Mouse (Mus musculus) right cerebral cortex, adult 2 months (tissue): Measurements from ENCODE around the gene Mrps2.

Source experiments
- DNase-seq, 2 experiments: peaks; one replicate each; pipeline ENCODE4 v3.0.0; 2021 to 2022; ENCODE audit warnings: low spot score in 2 of 2

Mrps2 gene

DNA sequence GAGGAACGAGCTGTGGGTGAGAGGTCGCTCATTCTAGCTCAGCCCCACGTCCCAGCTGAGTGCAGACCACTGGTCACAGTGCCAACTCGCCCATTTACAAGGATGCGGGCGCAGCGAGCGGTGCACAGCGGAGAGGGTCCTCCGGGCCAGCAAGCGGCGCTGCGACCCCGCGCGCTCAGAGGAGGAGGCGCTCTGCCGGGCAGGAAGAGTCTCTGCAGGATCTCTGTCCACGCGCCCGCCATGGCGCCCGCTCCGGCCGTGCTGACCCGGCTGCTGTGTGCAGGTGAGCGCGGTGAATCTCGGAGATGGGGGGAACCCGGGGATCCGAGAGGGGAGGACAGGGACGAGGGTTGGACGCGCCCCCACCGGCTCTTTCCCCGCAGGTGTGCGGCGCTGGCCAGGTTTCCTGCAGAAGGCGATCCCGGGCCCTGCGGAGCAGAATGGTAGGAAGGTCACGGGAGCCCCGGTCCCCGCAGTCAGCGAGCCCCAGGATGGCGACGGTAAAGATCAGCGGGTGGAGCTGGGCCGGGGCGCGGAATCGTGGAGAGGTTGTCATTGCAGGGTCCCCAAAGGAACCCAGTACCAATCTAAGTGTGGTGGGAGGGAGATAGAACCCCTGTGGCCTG lies at the start of gene Mrps2:
Mrps2 (plus strand) TSS at position 207 of the 626 bp plus-strand sequence.
- DNase-seq: peak; percentile 85 to 86

DNA sequence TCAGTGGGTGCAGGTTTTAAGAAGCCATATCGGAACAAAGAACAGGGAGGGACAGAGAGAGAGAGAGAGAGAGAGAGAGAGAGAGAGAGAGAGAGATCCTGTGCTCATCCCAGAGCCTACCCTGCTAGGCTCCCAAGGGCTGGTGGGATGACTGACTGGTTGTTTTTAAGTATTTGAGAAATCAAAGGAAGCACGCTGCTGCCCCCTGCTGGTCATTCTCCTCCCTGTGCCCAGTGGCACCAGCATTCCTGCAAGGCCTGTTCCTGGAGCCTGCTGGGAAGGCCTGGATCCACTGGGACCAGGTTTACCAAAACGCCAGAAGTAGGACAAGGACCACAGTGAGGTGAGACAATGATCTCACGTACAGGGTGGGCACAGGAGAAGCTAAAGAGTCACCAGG lies 48.0 kb upstream of the Mrps2 start:
- peak; percentile 99 for DNase-seq

DNA sequence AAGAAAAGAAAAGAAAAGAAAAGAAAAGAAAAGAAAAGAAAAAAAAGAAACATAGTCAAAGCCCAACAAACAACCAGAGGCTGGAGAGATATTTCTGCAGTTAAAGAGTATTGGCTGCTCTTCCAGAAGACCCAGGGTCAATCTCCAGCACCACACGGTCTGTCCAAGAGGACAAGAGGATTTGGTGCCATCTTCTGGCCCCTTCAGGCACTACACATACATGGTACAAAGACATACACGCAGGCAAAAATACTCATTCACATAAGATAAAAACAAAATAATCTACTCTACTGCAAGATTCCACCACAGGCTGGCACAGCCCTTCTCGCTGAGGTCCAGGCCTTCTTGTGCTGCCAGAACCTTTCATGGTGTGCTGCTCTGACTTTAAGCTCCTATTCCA lies 44.7 kb upstream of the Mrps2 start:
- DNase-seq: peak; percentile 36 to 40

DNA sequence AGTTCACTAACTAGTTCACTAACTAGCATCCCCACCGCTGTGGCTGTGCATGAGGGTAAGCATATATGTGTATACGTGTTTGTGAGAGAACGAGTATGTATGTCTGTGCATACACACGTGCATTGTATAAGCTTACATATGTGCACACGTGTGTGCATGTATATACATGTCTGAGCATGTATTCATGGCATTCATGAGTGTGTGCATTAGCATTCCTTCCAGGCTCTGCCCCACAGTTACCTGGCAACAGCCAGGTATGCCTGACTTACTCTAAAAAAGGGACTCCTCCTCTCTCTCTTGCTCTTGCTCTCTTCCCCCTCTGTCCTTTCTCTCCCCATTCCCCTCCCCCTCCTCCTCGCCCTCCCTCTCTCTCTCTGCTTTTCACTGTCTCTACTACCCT lies 40.6 kb upstream of the Mrps2 start:
- no peak for DNase-seq

DNA sequence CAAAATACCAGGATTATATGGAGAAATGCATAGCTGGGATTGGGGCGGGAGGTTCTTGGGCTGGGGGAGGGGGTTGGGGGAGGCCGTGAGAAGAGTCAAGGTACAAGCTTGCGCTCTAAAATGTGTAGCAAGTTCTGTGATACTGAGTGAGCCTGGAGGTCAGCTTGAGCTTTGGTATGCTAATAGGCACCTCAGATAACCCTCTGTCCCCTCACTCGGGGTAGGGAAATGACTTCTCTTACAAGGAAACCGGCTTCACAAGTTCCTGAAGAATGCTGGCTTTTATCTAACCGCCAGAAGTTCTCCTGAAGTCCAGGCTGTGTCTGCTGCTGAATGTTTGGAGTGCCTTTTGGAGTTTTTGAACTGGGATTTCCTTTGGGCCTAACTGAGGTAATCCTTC lies 37.0 kb upstream of the Mrps2 start:
- DNase-seq: no peak

GRCm38 (mm10) chr2:28432811-28433210 lies 35.1 kb upstream of the Mrps2 start:
- DNase-seq: no peak

DNA sequence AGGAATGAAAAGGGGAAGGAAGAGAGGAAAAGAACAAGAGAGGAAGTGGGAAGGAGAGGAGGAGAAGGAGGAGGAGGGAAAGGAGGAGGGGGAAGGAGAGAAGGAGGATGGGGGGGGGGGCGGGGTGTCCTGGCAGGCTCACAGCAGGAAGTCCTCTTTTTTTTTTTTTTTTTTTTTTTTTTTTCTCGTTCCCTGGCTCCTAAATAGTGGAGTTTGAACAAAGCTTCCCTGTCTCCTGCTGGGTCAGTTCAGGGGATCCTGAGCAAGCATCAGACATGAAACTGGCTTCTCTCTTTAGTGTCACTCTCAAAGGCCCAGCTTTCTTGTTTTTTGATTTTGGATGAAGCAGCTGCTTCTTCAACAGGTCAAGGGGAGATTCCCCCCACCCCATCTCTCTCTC lies 34.4 kb upstream of the Mrps2 start:
- no peak for DNase-seq

DNA sequence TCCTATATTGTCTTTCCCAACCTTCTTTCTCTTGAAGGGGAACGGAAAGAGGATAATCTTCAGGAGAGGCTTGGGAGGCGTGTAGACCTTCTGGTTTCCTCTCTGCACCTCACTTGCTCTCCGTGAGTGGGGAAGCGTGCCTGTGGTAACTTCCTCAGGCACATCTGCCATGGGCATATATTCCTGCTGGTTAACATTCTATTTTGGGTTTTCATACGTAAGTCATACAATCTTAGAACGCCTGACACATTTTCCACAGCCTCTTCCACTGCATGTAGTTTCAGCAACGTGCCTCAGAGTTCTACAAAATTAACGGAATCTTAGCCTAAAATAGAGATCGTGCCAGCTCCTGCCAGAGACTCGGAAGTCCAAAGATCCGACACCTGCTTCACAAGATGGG lies 32.5 kb upstream of the Mrps2 start:
- no peak for DNase-seq

- DNase-seq: no peak
Observed at GRCm38 (mm10) chr2:28440842-28441241, 27.0 kb upstream of the Mrps2 start.

DNA sequence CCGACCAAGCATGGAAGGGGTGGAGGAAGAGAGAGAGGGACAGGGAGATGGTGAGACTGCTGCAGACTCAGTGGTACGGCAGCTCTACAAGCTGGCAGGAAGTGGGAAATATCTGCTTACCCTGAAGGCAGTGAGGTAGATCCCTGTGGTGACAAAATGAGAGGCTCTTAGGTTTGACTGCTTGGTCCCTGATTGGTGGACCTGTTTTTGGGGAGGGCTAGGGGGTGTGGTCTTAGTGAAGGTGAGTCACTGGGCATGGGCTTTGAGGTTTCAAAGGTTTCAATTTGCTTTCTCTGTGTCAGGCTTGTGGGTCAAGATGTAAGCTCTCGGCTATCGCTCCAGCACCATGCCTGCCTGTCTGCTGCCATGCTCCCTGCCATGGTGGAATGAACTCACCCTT lies 22.8 kb upstream of the Mrps2 start:
- no peak for DNase-seq

GRCm38 (mm10) chr2:28446181-28446514 lies 21.7 kb upstream of the Mrps2 start:
- DNase-seq: no peak

- DNase-seq: peak; percentile 39 to 49
Observed at GRCm38 (mm10) chr2:28446515-28447314, 21.2 kb upstream of the Mrps2 start, which contains the start of gene Ppp1r26. TSS of gene Ppp1r26 (plus strand) at chr2:28446800.

GRCm38 (mm10) chr2:28447315-28447670 lies 20.6 kb upstream of the Mrps2 start:
- no peak for DNase-seq

GRCm38 (mm10) chr2:28451663-28452062 lies 16.2 kb upstream of the Mrps2 start:
- no peak for DNase-seq

DNA sequence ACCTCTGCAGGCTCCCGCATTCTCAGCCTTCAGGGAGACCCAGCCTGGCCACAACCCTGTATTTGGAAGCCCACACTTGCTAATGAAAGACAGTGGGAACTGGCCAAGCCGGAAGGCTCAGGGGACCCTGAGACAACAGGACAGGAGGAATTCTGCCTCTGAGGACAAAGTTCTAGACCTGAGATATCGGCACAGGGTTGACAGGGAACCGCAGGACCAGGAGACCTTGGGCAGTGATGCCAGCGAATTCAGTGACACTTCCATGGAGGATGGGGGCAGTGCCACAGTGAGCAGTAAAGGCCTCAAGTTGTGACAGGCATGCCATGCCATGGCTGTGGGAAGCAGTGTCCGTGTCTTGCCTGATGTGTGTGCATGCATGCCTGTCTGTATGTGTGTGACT lies 14.3 kb upstream of the Mrps2 start:
- DNase-seq: no peak

DNA sequence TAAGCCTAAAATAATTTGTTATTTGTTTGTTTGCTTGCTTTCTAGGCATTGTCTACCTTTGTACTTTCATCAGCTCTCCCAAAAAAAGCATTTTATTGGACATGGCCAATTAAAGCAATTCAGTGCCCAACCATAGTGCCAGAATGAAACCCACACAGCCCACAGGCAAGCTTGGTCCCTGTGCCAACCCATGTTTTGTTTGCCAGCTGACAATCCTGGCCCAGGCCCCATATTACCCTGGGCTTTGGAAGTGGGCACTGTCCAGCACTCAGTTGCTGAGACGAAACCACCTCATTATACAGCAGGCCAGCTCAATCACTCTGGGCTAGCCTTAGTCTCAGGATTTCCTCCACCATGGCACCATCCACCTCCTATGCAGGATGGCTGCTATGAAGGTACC lies 11.2 kb upstream of the Mrps2 start:
- no peak for DNase-seq

GRCm38 (mm10) chr2:28463919-28464318 lies 3.9 kb upstream of the Mrps2 start:
- DNase-seq: peak; percentile 85

- no peak for DNase-seq
Observed at GRCm38 (mm10) chr2:28464919-28465318, 2.9 kb upstream of the Mrps2 start.

GRCm38 (mm10) chr2:28465836-28466518 lies 1.9 kb upstream of the Mrps2 start, which contains the start of gene 1700007K13Rik:
TSS of gene 1700007K13Rik (minus strand) at chr2:28466332.
- peak; percentile 77 to 81 for DNase-seq

- peak in 1 of 2 experiments; percentile 2 for DNase-seq
Observed at GRCm38 (mm10) chr2:28468486-28469225, 790 bp downstream of the Mrps2 start.

DNA sequence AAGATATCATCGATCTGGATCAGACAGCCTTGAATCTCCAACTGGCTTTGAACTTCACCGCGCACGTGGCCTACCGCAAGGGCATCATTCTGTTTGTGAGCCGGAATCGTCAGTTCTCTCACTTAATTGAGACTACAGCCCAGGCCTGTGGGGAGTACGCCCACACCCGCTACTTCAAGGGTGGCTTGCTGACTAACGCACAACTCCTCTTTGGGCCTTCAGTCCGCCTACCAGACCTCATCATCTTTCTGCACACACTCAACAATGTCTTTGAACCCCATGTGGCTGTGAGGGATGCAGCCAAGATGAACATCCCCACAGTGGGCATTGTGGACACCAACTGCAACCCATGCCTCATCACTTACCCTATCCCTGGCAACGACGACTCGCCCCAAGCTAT lies 1.6 kb downstream of the Mrps2 start:
- peak in 1 of 2 experiments; percentile 2 for DNase-seq

DNA sequence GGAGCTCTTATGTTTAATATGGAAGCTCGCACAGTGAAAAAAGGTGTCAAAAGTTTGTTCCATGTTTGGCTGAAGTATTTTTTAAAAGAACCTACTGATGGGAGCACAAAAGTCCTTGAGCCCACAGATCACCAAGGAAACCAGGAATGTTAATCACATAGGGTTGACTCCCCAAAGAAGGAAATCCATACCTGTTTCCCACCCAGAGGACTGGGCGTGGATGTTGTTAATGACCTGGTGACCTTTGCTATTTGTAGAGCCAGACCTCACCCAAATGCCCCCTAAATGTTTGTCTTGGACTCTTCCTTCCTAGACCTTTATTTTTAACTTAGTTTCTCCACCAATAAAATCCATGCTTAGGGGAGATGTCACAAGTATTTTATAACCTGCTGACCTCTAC lies 2.7 kb downstream of the Mrps2 start:
- no peak for DNase-seq
